In genomic region chr1:164022106-164022505, GRCm38 (mm10) we compare ENCODE assay signal across 16 mouse cellular contexts. TPM values are rescaled to one million over a fixed set of nuclear protein-coding genes. Genes with fewer than 3 reads are reported as not detected.
A peak's percentile ranks its signal among the peaks of the same experiment; 100 is the strongest.
DNase-seq lines count a peak whose midpoint lies in the region; ATAC-seq and TF ChIP-seq lines count a peak whose summit lies in the region.
"Not testable (repeated sequence)": the region's sequence is repeated elsewhere in the genome, so short reads cannot be mapped to it uniquely, and the experiment has no call there.
"Had no signal": no experiment of that assay in that cellular context is flagged by ENCODE, and none has a peak within 500 bp of the region (broad histone marks: within the 10 kb centered on the region; RNA-seq: fewer than 3 reads in every experiment).

No protein-coding gene starts in this region.

- peaks cover 10% of the 10 kb centered on the region for H3K27me3 ChIP-seq in Patski
- H3K27me3 ChIP-seq in midbrain, embryonic 11.5 days (ENCODE audit: control insufficient read depth, insufficient read depth, low read length) = not testable (repeated sequence)

- H3K9me3 ChIP-seq in midbrain, embryonic 11.5 days (ENCODE audit: control insufficient read depth, low read length) = not testable (repeated sequence)

- H3K9ac ChIP-seq in midbrain, embryonic 11.5 days (ENCODE audit: low read length) = not testable (repeated sequence)

- not testable (repeated sequence) for H3K36me3 ChIP-seq in midbrain, embryonic 11.5 days (ENCODE audit: control insufficient read depth, insufficient read depth, low read length)

- peak; percentile 33 for DNase-seq in 416B (ENCODE audit: low read depth)
- DNase-seq in CD4-positive, CD25-positive, alpha-beta regulatory T cell, adult 2 months (ENCODE audit: low read depth, low spot score) = peak; percentile 21
- peak; percentile 57 for DNase-seq in ES-CJ7 (ENCODE audit: low read depth, low spot score)
- not testable (repeated sequence) for DNase-seq in Patski (ENCODE audit: low read depth, low spot score)
- DNase-seq in ZHBTc4 (ENCODE audit: low read depth, low spot score) = peak; percentile 53
- DNase-seq in induced T-regulatory cell, adult 2 months (ENCODE audit: low read depth) = peak; percentile 31
- peak; percentile 41 for DNase-seq in midbrain, embryonic 11.5 days (ENCODE audit: low spot score, missing footprints)
- peak; percentile 7 for DNase-seq in thymus, postnatal 25 days

- in situ Hi-C loops in Patski (cut with MboI; ENCODE audit: low pct_unique_long_range_greater_than_20kb) = not testable (repeated sequence)

- not testable (repeated sequence) for ATAC-seq in Patski; midbrain, embryonic 11.5 days (ENCODE audit: low FRiP score)

- H3K4me2 ChIP-seq in midbrain, embryonic 11.5 days = not testable (repeated sequence)

- not testable (repeated sequence) for H3K27ac ChIP-seq in midbrain, embryonic 11.5 days (ENCODE audit: low read depth, low read length)

- POLR2A ChIA-PET in Patski (lab: Charles Lee) = not testable (repeated sequence)

- TF ChIP-seq CTCF in Patski (IDR thresholded peaks at IDR 0.05) = peak; percentile 27

- not testable (repeated sequence) for H3K4me3 ChIP-seq in midbrain, embryonic 11.5 days (ENCODE audit: low read depth, low read length)

- not testable (repeated sequence) for H3K4me1 ChIP-seq in midbrain, embryonic 11.5 days (ENCODE audit: control insufficient read depth, insufficient read depth, low read length)

- whole genome bisulfite sequencing in midbrain, embryonic 11.5 days = 81% methylated on average over 5 of the region's 5 CpGs

- CTCF ChIA-PET in Patski (lab: Charles Lee) = interaction anchor here (1.8 kb wide), 1 partner anchor 13 kb away, joined by 4 read pairs; no protein-coding TSS in a partner anchor

RNA-seq across cellular contexts. Expression of gene Sele, which starts 25.9 kb away (rescaled TPM):
- not detected for polyA plus RNA-seq in Patski (2021)
- polyA plus RNA-seq in midbrain, embryonic 11.5 days (2014; fragmentation: Nextera tagmentation; extraction: Ambion mirVana) = not detected in 2 replicates
- polyA plus RNA-seq: embryonic facial prominence, embryonic 11.5 days; embryonic facial prominence, embryonic 13.5 days; erythroblast, embryonic 14.5 days; forebrain, embryonic 10.5 days; forebrain, embryonic 12.5 days; forebrain, embryonic 14.5 days; forebrain, embryonic 16.5 days; frontal cortex, adult 2 months had no signal

RNA-seq across cellular contexts. Expression of gene Mettl18, which starts 27.4 kb away (rescaled TPM):
- 6.6 TPM for polyA plus RNA-seq in Patski (2021)
- 11.5 and 11.7 TPM in 2 replicates for polyA plus RNA-seq in midbrain, embryonic 11.5 days (2014; fragmentation: Nextera tagmentation; extraction: Ambion mirVana)

RNA-seq across cellular contexts. Expression of gene BC055324, which starts 27.5 kb away (rescaled TPM):
- polyA plus RNA-seq in Patski (2021) = 8.0 TPM
- 32.2 and 42.8 TPM in 2 replicates for polyA plus RNA-seq in midbrain, embryonic 11.5 days (2014; fragmentation: Nextera tagmentation; extraction: Ambion mirVana)

RNA-seq across cellular contexts. Expression of gene Sell, which starts 39.7 kb away (rescaled TPM):
- polyA plus RNA-seq in Patski (2021) = not detected
- not detected in 2 replicates for polyA plus RNA-seq in midbrain, embryonic 11.5 days (2014; fragmentation: Nextera tagmentation; extraction: Ambion mirVana)
- polyA plus RNA-seq: erythroblast, embryonic 14.5 days; forebrain, embryonic 10.5 days; forebrain, embryonic 12.5 days had no signal
